Mouse (Mus musculus) layer of hippocampus, postnatal 14 days (tissue): ENCODE data around the gene Srxn1. TPM values are rescaled to one million over a fixed set of nuclear protein-coding genes. Genes with fewer than 3 reads are reported as not detected.

ENCODE experiments used
- DNase-seq, 2 experiments: peaks; one replicate each; pipeline ENCODE4 v3.0.0; 2021 to 2022; ENCODE audit warnings: low spot score in 2 of 2, mixed read lengths in 1 of 2
- total RNA-seq, 2 experiments: library from RNA; stranded (reverse); gene quantifications; 2 replicates each; pipeline ENCODE4 v1.2.3; 2021

Srxn1 gene
- total RNA-seq, 2 experiments from 2014 or later = 59.1 to 65.8 TPM

- no peak for DNase-seq
Observed at GRCm38 (mm10) chr2:152114057-152114975, 9.0 kb downstream of the Srxn1 start.

- no peak for DNase-seq
Observed at GRCm38 (mm10) chr2:152117694-152118093, 12.4 kb downstream of the Srxn1 start.

- no peak for DNase-seq
Observed at GRCm38 (mm10) chr2:152119228-152119865, 14.0 kb downstream of the Srxn1 start.

DNA sequence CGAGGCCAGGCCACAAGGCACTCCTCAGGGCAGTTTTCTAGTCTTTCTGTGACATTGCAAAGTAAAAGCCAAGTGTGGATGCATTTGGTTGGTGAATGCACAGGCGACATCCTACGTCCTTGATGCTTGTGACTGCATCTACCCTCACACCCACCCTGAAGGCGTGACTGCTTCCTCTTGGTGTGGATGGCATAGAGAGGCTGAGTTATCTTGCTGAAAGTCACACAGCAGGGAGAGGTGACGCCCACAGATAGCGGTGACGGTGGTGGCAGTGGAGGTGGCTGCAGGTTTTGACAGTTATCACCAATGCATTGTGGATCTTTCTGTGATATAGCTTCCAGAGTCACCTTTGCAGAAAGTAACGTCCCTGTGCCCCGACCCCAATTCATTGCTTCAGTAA is 17.6 kb downstream of the Srxn1 start:
- DNase-seq = no peak

GRCm38 (mm10) chr2:152128597-152128996 is 23.3 kb downstream of the Srxn1 start:
- no peak for DNase-seq

- DNase-seq = no peak
Observed at GRCm38 (mm10) chr2:152129778-152130177, 24.5 kb downstream of the Srxn1 start.

GRCm38 (mm10) chr2:152132016-152132415 is 26.7 kb downstream of the Srxn1 start:
- no peak for DNase-seq

- no peak for DNase-seq
Observed at GRCm38 (mm10) chr2:152132691-152133090, 27.4 kb downstream of the Srxn1 start.

DNA sequence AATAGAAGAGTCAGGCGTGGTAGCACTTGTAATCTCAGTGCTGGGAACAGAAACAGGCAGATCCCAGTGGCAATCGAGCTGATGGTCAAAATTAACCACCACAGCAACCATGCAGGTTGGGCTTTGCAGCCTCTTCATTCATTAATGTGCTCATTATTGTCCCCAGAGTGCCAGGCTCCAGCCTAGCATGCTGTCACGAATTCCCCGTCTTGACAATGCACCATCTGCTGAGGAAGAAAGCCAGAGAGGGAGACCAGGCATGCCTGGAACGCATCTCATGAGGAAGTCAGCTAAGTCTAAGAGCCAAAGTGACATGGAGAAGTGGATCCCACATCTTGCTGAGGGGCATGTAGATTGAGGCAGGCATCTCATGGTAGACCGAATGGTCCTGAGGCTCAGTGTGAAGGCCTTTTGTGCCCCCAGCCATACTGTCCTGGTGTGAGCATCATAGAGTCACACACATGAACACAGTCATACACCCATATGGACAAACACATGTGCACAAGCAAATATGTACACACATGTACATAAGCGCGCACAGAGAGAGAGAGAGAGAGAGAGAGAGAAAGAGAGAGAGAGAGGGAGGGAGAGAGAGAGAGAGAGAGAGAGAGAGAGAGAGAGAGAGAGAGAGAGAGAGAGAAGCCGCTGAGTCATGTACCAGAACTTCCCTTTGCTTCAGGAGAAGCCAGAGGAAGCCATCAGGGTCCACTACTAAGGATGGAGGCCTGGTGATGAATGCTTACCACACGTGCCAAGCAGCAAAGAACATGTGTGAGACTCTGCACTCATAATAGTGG is 34.1 kb downstream of the Srxn1 start:
- peak; percentile 27 to 52 for DNase-seq

DNA sequence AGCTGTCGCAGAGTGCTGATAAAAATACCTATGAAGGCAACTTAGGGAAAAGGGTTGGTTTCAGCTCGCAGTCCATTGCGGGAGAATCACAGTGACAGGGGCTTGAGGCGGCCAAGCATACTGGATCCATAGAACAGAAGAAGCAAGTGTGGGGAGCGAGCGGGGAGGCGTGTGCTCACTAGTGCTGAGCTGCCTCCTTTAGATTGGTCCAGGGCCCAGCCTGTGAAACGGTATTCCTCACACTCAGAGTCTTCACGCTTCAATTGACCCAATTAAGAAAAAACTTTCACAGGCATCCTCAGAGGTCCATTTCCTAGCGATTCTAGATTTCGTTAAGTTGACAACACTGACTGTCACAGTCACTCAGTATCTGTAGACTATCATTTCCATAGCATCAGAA is 35.6 kb downstream of the Srxn1 start:
- DNase-seq = no peak

GRCm38 (mm10) chr2:152141491-152141890 is 36.2 kb downstream of the Srxn1 start:
- no peak for DNase-seq

DNA sequence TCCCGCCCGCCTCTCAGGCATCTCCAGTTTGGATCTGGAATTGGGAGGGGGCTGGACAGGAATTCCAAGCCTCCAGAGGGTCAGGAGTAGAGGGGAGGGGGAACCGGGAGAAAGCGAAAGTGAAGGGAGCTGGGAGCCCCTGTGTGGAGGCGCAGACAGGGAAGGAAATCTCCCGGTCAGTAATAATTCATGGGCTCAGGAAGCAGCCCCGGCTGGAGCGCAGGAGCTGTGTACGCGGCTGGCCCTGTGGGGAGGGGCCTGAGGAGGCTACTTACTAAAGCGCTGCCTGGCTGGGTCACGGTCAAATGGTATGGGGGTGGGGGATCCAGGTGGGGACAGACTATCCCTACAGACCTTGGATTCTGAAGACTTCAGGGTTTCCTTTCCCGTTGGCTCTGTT is 36.7 kb downstream of the Srxn1 start:
- no peak for DNase-seq

- DNase-seq = no peak
Observed at GRCm38 (mm10) chr2:152142571-152142970, 37.3 kb downstream of the Srxn1 start.

DNA sequence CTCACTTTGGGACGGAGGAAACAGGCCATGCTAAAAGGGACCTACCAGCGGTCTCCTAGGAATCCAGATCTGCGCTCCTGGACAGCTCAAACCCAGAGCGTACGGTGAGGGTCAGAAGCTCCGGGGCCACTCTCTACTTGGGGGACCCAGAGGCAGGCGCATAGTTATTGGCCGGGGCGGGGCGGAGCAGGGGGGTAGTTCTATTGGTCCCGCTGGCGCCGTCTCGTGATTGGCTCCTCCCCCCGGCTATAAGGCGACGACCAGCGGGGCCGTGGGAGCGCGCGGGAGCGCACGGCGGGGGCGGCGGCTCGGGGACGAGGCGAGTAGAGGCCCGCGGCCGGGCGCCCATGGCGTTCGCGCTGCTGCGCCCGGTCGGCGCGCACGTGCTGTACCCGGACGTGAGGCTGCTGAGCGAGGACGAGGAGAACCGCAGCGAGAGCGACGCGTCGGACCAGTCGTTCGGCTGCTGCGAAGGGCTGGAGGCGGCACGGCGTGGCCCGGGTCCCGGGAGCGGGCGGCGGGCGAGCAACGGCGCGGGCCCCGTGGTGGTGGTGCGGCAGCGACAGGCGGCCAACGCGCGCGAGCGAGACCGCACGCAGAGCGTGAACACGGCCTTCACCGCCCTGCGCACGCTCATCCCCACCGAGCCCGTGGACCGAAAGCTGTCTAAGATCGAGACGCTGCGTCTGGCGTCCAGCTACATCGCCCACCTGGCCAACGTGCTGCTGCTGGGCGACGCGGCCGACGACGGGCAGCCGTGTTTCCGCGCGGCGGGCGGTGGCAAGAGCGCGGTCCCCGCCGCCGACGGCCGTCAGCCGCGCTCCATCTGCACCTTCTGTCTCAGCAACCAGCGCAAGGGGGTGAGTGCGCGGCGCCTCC is 38.2 kb downstream of the Srxn1 start, which contains the start of gene Tcf15:
Tcf15 (plus strand) TSS at position 283 of the 879 bp plus-strand sequence.
- peak in 1 of 2 experiments; percentile 28 for DNase-seq

- DNase-seq = no peak
Observed at GRCm38 (mm10) chr2:152144158-152144450, 38.8 kb downstream of the Srxn1 start.

- no peak for DNase-seq
Observed at GRCm38 (mm10) chr2:152144501-152144900, 39.2 kb downstream of the Srxn1 start.

- DNase-seq = no peak
Observed at GRCm38 (mm10) chr2:152145711-152146110, 40.4 kb downstream of the Srxn1 start.

GRCm38 (mm10) chr2:152147079-152147478 is 41.8 kb downstream of the Srxn1 start:
- DNase-seq = no peak

DNA sequence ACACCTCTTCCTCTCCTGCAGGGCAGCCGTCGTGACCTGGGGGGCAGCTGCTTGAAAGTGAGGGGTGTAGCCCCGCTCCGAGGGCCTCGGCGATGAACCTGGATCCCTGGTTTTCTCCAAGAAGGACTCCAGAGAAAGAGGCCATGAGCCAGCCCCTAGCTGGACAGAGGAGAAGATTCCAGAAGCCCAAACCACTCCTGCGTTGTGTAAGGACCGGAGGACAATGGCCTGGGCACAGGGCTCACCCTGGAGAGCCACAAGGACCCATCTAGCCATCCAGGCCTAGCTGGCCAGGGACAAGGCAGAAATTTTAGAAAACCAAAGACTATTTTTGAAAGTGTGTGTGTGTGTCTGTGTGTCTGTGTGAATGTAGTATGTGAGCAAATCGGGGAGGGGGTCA is 43.4 kb downstream of the Srxn1 start:
- DNase-seq = no peak

DNA sequence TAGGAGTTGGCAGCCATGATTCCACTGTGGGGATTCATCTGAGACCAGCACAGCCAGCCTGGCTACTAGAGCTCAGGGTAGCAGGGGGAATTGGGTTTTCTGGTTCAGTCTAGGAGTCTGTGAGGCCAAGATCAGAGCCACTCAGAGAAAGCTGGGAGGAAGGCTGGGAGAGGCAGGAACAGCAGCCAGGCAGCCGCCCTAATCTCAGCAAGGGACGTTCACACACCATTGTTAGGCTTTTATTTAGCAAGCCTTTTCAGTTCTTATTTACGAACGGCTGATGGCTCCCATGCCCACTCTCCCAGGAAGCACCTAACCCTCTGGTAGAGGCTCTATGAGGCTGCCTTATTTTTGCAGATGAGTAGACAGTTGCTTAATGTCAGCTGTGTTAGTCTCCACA is 44.6 kb downstream of the Srxn1 start:
- no peak for DNase-seq

DNA sequence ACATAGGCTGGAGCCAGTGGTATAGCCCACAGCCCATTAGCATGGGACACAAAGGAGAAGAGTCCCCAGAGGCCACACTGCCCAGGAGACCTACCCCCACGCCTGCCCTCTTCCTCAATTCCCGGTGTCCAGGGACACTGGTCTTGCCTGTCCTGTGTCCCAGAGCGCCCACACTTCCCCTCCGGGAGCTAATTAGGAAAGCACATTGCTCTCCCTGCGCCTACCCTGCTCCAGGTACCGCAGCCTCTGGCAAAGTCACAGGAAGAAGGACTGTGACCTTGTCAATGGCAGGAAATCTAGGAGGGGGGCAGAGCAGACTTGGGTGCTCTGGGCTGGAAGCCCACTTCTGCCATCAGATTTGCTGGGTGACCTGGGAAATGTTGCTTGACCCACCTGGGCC is 45.1 kb downstream of the Srxn1 start:
- DNase-seq = no peak
